Mouse (Mus musculus) bone marrow macrophage, adult 2 months (primary cell): ENCODE results near the gene Fgd4. TPM values are rescaled to one million over a fixed set of nuclear protein-coding genes. Genes with fewer than 3 reads are reported as not detected.
A peak's percentile ranks its signal among the peaks of the same experiment; 100 is the strongest.
"Not testable (repeated sequence)": the region's sequence is repeated elsewhere in the genome, so short reads cannot be mapped to it uniquely, and the experiment has no call there.

Experiments
- H3K27ac ChIP-seq: 2 replicates; pipeline ENCODE4 v1.5.1; 2012; ENCODE audit warnings: low read depth, low read length; ENCODE audit not compliant: insufficient read depth
- H3K4me1 ChIP-seq: 2 replicates; pipeline ENCODE4 v1.6.1; 2012; ENCODE audit warnings: low read length; ENCODE audit not compliant: control insufficient read depth, insufficient read depth
- H3K4me3 ChIP-seq: 2 replicates; pipeline ENCODE4 v1.5.1; 2012; ENCODE audit warnings: mild to moderate bottlenecking, low read length, moderate library complexity; ENCODE audit not compliant: insufficient read depth
- CTCF ChIP-seq: IDR thresholded peaks from 2 replicates; pipeline ENCODE4 v1.5.1; 2012; ENCODE audit warnings: low read depth, mild to moderate bottlenecking, low read length, moderate library complexity
- POLR2A ChIP-seq: IDR thresholded peaks from 2 replicates; pipeline ENCODE4 v1.6.1; 2012; ENCODE audit warnings: mild to moderate bottlenecking, low read depth, low read length, borderline replicate concordance
- polyA plus RNA-seq: library from polyadenylated mRNA; stranded (reverse); fragments of >200 nt; gene quantifications from 2 replicates; pipeline ENCODE4 v1.2.4, GENCODE M21; 2012; ENCODE audit not compliant: missing spikeins, insufficient read depth, insufficient read length

Fgd4 gene
- polyA plus RNA-seq, 1 experiment = 97.9 TPM

DNA sequence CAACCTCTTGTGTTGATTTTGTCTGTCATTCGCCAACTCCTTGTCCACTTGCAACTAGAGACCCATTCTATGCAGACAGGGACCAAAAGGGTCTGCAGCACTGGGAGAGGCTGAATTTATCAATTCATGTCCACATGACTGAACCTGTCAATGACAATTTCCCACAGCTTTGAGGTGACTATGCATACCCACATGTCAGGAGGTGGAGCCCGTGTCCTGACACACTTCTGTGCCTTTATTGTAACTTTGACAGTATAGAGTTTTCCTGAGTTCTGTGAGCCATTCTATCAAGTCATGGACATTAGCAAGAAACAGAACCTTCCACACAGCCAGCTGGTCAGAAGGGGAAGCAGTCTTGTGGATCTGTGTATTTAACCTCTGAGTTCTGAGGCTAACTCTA lies 76.7 kb downstream of the Fgd4 start:
- no peak for TF ChIP-seq POLR2A
- no peak for TF ChIP-seq CTCF
- Histone ChIP-seq H3K4me3 (peak overlapping the region; percentile 10), H3K4me1 (peaks cover 27% of the 10 kb centered on the region), H3K27ac (peak overlapping the region; percentile 20)

DNA sequence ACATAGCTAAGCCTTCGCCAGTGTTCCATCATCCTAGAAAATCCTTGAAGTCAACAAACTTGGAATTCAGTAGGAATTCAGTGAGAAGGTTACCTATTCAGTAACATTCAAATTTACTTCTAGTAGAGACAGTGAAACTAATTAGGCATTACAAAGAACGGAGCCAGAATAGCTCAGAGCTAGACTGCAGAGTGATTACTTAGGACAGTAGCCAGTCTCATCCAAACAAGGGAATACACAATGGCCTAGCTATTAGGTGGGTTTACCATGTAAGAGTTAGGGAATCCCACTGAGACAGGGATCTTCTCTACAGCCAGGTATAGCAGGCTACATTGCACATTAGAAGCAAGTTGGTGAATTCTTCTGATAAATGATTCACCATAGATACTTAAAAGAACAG lies 77.5 kb downstream of the Fgd4 start:
- peaks cover 21% of the 10 kb centered on the region for H3K4me1 ChIP-seq
- not testable (repeated sequence) for H3K27ac ChIP-seq

GRCm38 (mm10) chr16:16501491-16501890 lies 98.9 kb downstream of the Fgd4 start:
- TF ChIP-seq CTCF = no peak
- TF ChIP-seq POLR2A = no peak
- Histone ChIP-seq H3K4me1 (no peaks in the 10 kb centered on the region), H3K4me3 (no peak overlapping the region), H3K27ac (no peak overlapping the region)

More for the DNA sequence above, 77.5 kb downstream of the Fgd4 start:
- H3K4me3 ChIP-seq = not testable (repeated sequence)

GRCm38 (mm10) chr16:16500926-16501325 lies 99.4 kb downstream of the Fgd4 start:
- H3K4me1 ChIP-seq = no peaks in the 10 kb centered on the region
- H3K27ac ChIP-seq = no peak overlapping the region
- TF ChIP-seq CTCF (no peak), POLR2A (no peak)
- H3K4me3 ChIP-seq = no peak overlapping the region

DNA sequence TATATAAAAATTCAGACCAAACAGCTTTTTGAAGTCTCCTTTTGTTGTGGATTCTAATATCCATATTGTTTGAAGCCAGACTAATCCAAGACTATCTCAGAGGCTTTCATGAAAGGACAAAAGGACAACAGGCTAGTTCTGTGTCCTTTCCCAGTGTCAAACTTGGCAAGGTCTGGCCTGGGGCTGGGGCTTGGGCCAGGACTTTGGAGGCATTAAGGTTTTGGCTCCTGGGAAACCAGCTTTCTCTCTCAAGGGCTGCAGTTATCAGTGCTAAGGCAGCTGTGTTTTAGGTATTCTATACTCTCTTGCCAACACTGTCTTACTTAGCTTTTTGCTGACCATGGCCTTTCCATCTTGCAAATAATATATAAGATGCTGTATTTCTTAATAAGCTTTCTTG lies 101.6 kb downstream of the Fgd4 start:
- no peak overlapping the region for H3K4me3 ChIP-seq
- H3K4me1 ChIP-seq = no peaks in the 10 kb centered on the region
- no peak overlapping the region for H3K27ac ChIP-seq
- no peak for TF ChIP-seq POLR2A
- TF ChIP-seq CTCF = no peak

DNA sequence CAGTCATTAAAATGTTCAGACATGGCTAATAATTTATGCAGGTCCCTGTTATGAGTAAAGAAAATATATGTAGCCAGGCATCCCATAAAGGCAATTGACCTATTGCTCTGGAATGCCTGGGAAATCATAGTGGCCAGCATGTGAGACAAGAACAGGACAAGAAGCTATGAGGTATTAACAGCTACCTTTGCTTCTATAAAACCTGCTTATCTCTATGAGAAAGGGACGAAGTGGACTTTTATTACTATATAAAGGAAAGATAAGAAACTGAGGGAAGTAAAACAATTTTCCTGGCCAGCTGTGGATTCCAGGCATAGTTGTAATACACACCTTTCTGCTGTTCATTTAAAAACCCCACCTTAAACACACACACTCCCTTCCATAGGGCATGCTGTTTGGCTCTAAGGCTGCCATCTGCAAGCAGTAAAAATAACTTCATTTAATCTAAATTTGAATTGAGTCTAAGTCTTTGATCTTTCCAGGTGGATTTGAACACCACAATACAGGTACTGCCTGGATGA lies 114.8 kb downstream of the Fgd4 start:
- Histone ChIP-seq H3K27ac (no peak overlapping the region), H3K4me3 (no peak overlapping the region), H3K4me1 (peaks cover 5% of the 10 kb centered on the region)
- TF ChIP-seq CTCF (no peak), POLR2A (no peak)

DNA sequence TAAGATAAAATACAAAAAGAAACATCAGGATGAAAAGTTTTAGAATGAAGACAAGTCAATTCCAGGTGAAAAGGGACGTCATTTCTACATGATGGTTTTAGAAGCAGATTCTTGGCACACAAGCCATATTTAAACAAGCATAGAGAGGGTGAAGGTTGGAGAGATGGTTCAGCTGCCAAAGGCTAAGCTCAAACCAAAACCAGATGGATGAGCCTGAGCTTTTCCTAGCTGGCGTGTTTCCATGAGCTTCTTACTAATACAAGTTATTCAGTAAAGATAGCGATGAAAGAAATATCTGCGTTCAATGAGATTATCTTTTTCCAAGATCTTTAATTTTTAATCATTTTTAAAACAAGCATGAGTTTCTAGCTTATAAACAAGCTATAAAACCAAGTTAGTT lies 115.7 kb downstream of the Fgd4 start:
- TF ChIP-seq POLR2A = no peak
- no peak for TF ChIP-seq CTCF
- no peak overlapping the region for H3K27ac ChIP-seq
- no peak overlapping the region for H3K4me3 ChIP-seq
- H3K4me1 ChIP-seq = peaks cover 5% of the 10 kb centered on the region

DNA sequence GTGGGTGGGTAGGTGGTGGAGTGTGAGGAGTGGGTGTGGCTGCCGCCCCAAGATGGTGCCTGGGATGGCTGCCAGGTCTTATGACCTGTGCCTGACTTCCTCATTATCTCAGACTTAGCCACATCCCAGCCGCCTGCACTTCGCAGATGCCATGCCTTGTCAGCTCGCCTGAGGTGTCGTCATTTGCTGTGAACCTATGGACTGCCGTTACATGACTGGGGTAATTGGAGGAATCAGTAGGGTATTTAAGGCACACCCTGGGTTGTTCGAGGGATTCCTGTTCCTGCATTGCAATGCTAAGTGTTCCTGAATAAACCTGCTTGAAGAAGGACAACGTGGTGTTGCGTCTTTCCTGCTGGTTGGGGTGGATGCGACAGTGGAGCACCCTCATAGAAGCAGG lies 126.9 kb downstream of the Fgd4 start:
- 0 out of 2 replicates have a peak overlapping the region, but pooled peaks have one; percentile 34 for H3K27ac ChIP-seq
- not testable (repeated sequence) for H3K4me3 ChIP-seq, H3K4me1 ChIP-seq

GRCm38 (mm10) chr16:16450021-16450420 lies 150.3 kb downstream of the Fgd4 start:
- H3K27ac ChIP-seq = no peak overlapping the region
- TF ChIP-seq POLR2A (no peak), CTCF (no peak)
- H3K4me1 ChIP-seq = no peaks in the 10 kb centered on the region
- no peak overlapping the region for H3K4me3 ChIP-seq

GRCm38 (mm10) chr16:16438436-16438835 lies 161.9 kb downstream of the Fgd4 start:
- Histone ChIP-seq H3K27ac (no peak overlapping the region), H3K4me1 (peaks cover 6% of the 10 kb centered on the region), H3K4me3 (no peak overlapping the region)
- TF ChIP-seq CTCF (no peak), POLR2A (no peak)

DNA sequence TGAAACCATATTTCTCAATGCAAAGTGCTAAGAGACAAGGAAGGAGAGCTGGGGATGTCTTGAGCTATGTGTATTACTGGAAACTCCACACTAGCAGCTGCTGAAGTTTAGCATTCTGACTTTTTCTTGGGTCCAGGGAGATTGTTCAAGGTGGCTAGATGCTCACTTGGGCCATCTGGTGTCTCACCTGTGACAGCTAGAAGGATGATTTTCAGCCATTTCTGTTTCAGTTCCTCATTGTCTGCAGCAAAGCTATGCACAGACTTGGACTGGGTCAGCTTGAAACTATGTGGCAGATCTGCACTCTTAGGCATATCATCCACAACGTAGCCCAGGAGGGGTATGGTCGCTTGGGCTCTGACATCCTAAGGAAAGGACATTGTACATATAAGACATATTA lies 177.9 kb downstream of the Fgd4 start:
- TF ChIP-seq CTCF (no peak), POLR2A (no peak)
- Histone ChIP-seq H3K4me1 (no peaks in the 10 kb centered on the region), H3K27ac (no peak overlapping the region), H3K4me3 (no peak overlapping the region)

GRCm38 (mm10) chr16:16367217-16367616 lies 233.1 kb downstream of the Fgd4 start:
- not testable (repeated sequence) for H3K4me3 ChIP-seq, H3K27ac ChIP-seq, H3K4me1 ChIP-seq

Other genes starting within 250 kb of the Fgd4 start
- gene Dnm1l, start 241.6 kb downstream of the Fgd4 start, polyA plus RNA-seq = 39.0 and 40.9 TPM in 2 replicates
- gene Olfr19, start 75.9 kb upstream of the Fgd4 start, polyA plus RNA-seq = not detected in 2 replicates
- gene Spag6l, start 228.9 kb upstream of the Fgd4 start, polyA plus RNA-seq = not detected in 2 replicates